Mouse (Mus musculus) left cerebral cortex, postnatal 4 days (tissue): ENCODE data around the gene Slc26a1. TPM values are rescaled to one million over a fixed set of nuclear protein-coding genes. Genes with fewer than 3 reads are reported as not detected.

Experiments
- DNase-seq: peaks from one replicate; pipeline ENCODE4 v3.0.0-alpha.2; 2022
- intact Hi-C: fragments of 180-260 bp; cut with DNase I; formaldehyde crosslinking; loops from one replicate; pipeline ENCODE4 v1.15.1; 2025
- total RNA-seq, 2 experiments: library from RNA; stranded (reverse); gene quantifications; 2 replicates each; pipeline ENCODE4 v1.2.3; 2021

Slc26a1 gene
- total RNA-seq, 2 experiments from 2014 or later = 3.8 to 4.2 TPM

DNA sequence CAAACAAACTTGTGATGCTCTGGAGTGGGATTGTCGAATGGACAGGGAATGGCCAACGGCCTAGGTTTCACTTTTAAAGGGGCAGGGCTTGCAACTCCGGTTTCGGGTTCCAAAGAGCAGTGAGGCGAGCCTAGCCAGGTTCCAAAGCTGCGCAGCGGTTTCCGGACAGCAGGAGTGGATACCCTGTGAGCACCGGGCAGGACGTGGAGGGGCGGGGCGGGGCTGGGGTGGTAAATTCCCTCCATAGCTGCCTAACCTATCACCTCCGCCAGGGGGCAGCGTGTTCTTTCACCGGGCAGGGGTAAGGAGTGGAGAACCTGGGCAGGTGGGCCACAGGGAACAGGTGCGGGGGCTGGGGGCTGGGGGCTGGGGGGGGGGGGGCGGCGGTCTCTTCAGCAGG lies 16.9 kb upstream of the Slc26a1 start, which contains the start of gene Fgfrl1:
TSS of gene Fgfrl1 (plus strand) at position 112 of the 400 bp plus-strand sequence.
- intact Hi-C loops = no loop called here
- DNase-seq = peak; percentile 50

- no peak for DNase-seq
- intact Hi-C loops = no loop called here
Observed at GRCm38 (mm10) chr5:108691152-108691551, 15.8 kb upstream of the Slc26a1 start.

- DNase-seq = no peak
Observed at GRCm38 (mm10) chr5:108689091-108689490, 13.7 kb upstream of the Slc26a1 start.

DNA sequence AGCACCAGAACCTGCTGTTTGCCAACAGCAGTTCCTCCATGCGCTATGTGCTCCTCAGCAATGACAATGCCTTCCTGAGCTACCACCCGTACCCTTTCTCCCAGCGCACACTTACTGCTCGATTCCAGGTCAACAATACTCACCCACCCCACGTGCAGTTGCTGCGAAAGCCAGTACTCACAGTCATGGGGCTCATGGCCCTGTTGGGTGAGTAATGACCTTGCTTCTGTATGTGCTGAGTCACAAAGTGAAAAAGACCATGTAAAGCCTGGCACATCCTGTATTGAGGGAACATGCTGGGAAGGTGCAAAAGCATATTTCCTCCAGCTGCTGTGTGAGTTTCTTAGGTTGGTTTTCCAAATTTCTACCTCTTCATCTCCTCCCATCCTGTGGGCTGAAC lies 5.5 kb upstream of the Slc26a1 start:
- intact Hi-C loops = no loop called here
- DNase-seq = no peak

More at GRCm38 (mm10) chr5:108689091-108689490, 13.7 kb upstream of the Slc26a1 start:
- intact Hi-C loops = no loop called here

GRCm38 (mm10) chr5:108679909-108680308 lies 4.5 kb upstream of the Slc26a1 start:
- DNase-seq = no peak
- intact Hi-C loops = no loop called here

- intact Hi-C loops = no loop called here
Observed at GRCm38 (mm10) chr5:108678296-108678854, 3.0 kb upstream of the Slc26a1 start.

DNA sequence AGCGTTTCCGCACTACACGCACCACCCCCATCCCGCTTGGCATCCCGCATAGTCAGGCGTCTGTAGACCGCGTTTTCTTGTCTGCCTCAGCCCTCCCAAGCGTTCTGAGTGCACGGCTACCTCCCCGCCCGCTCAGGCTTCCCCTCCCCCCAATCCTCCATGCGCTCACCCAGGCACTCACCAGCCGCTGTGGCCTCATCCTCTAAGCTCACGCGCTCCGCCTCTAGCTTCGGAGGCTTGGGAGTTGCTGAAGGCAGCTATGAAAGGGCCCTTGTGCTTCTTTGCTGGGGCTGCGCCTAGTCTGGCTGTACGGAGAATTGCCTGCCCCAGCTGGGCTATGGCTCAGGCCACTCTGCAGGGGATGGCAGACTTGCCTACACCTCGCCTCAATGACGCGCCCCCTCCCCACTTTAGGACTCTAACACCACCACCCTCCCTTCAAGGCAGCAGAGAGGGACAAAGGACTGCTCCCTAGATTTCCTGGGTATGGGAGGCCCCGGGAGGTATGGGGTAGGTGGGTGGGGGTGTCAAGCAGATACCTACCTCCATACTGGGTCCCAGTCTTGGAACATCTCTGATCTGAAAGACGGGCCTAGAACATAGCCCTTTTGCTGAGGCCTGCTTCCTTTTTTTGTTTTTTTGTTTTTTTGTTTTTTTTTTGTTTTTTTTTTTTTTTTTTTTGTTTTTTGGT lies 2.4 kb upstream of the Slc26a1 start:
- peak; percentile 77 for DNase-seq
- intact Hi-C loops = no loop called here

More at GRCm38 (mm10) chr5:108678296-108678854, 3.0 kb upstream of the Slc26a1 start:
- no peak for DNase-seq

GRCm38 (mm10) chr5:108676772-108677498 lies 1.6 kb upstream of the Slc26a1 start:
- peak; percentile 25 for DNase-seq
- intact Hi-C loops = no loop called here

- DNase-seq = no peak
- intact Hi-C loops = no loop called here
Observed at GRCm38 (mm10) chr5:108674624-108675023, 745 bp downstream of the Slc26a1 start.

- no peak for DNase-seq
- intact Hi-C loops = no loop called here
Observed at GRCm38 (mm10) chr5:108671757-108672156, 3.6 kb downstream of the Slc26a1 start.

- intact Hi-C loops = no loop called here
- DNase-seq = peak; percentile 54
Observed at GRCm38 (mm10) chr5:108670785-108671184, 4.6 kb downstream of the Slc26a1 start.

DNA sequence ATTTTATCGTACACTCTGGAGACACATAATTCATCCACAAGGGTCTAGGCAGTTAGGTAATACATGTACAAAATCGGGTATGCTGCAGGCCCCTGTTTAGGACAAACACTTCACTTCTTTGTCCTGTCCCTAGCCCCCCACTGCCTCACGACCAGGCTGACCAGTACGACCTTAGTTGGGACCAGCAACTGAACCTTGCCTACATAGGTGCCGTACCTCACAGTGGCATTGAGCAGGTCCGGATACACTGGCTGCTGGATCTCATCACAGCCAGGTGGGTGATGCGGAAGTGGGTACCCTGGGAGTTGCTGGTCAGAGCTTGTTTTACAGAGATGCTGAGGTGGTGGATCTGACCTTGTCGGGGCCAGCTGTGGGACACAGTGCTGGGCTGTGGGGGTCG lies 5.4 kb downstream of the Slc26a1 start:
- intact Hi-C loops = no loop called here
- DNase-seq = no peak

- intact Hi-C loops = no loop called here
- DNase-seq = peak; percentile 78
Observed at GRCm38 (mm10) chr5:108668977-108669936, 6.1 kb downstream of the Slc26a1 start, which contains the start of gene Dgkq. Gene Dgkq, minus strand, starts transcription at chr5:108669672.

- no peak for DNase-seq
- intact Hi-C loops = no loop called here
Observed at GRCm38 (mm10) chr5:108668387-108668932, 6.9 kb downstream of the Slc26a1 start.

DNA sequence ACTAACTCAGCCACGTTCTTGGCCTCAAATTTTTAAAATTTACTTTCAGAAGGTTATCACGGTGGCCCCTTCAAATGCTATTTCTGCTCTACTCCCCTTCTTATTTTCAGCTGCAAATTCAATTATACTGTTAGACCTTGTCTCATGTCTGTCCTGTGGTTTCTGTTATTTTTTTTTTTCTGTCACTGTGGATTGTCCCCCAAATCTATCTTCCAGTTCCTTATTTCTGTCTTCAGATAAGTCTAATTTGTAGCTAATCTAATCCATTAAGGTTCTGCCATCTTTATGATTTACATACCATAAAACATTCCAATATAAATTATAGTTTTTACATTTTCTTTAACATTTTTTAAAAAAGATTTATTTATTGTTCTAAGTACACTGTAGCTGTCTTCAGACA lies 8.0 kb downstream of the Slc26a1 start:
- no peak for DNase-seq
- intact Hi-C loops = no loop called here

DNA sequence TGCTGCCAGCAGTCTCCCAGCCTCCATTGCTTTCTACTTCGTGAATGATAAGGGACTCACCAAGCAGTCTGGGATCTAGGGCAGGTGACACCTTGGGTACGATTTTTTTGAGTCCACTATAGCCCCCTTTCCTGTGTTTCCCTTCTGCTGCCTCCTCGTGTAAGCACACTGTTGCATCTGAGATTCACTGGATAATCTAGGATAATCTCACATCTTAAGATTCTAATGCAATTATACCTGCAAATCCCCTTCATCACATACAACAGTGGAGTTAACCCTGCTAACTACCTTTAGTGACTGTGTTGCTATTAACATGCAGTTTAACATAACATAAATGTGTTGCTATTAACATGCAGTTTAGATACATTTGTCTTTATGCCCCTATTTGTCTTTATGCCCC lies 10.3 kb downstream of the Slc26a1 start:
- no peak for DNase-seq
- intact Hi-C loops = no loop called here

DNA sequence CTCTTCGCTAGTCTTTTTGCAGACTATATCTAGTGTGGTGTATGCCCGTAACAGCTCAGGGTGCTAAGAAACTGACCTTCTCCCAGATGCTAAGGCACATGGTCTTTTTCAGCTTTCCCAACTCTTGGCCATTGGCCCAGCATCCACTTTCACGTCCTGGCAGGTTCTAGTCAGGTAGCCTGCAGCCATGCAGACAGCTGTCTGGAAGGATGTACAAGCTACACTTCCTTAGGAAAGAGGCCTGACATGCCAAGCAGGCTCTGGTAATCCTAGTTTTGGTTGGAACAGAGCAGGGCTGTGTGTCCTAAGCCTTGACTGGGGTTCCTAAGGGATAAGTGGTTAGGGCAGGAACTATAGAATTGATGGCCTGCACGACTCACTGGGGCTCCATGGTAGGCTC lies 12.6 kb downstream of the Slc26a1 start:
- intact Hi-C loops = no loop called here
- DNase-seq = no peak

- peak; percentile 93 for DNase-seq
- intact Hi-C loops = no loop called here
Observed at GRCm38 (mm10) chr5:108660632-108661268, 14.6 kb downstream of the Slc26a1 start.

GRCm38 (mm10) chr5:108659698-108660631 lies 15.4 kb downstream of the Slc26a1 start, which contains the start of gene Idua:
Gene Idua, plus strand, starts transcription at chr5:108660331.
- DNase-seq = no peak
- intact Hi-C loops = no loop called here
